Mouse (Mus musculus): ENCODE measurements around the gene Armc10.
"Not testable (repeated sequence)": the region's sequence is repeated elsewhere in the genome, so short reads cannot be mapped to it uniquely, and the experiment has no call there.

The Armc10 gene

GRCm38 (mm10) chr5:21702873-21703475, 57.4 kb downstream of the Armc10 start:
- no peak for DNase-seq (ENCODE audit: low spot score in 2 of 2)

- no peak for DNase-seq (ENCODE audit: low spot score in 2 of 2)
Measured at GRCm38 (mm10) chr5:21703708-21704107, 58.1 kb downstream of the Armc10 start.

- no peak for DNase-seq (ENCODE audit: low spot score in 2 of 2)
Measured at GRCm38 (mm10) chr5:21706546-21706945, 60.9 kb downstream of the Armc10 start.

- not testable (repeated sequence) for DNase-seq (ENCODE audit: low spot score in 2 of 2)
Measured at GRCm38 (mm10) chr5:21708011-21708410, 62.4 kb downstream of the Armc10 start.
